Mouse (Mus musculus) CH12.LX (cell line): ENCODE measurements around the gene Tmem52. TPM values are rescaled to one million over a fixed set of nuclear protein-coding genes. Genes with fewer than 3 reads are reported as not detected.

Experiments used
- DNase-seq: peaks from one replicate; pipeline ENCODE4 v3.0.0-alpha.2; 2013; ENCODE audit errors: extremely low read depth
- H3K27ac ChIP-seq: 2 replicates; pipeline ENCODE4 v1.5.1; 2012; ENCODE audit warnings: low read depth, mild to moderate bottlenecking, control low read depth, moderate library complexity; ENCODE audit not compliant: insufficient read depth
- H3K27me3 ChIP-seq: replicated peaks from 2 replicates; pipeline ENCODE3; 2012; ENCODE audit warnings: inconsistent platforms
- H3K36me3 ChIP-seq, 2 experiments: replicated peaks in 1 of 2; 2 replicates each; pipeline versions ENCODE3 to v1.6.1; 2012; ENCODE audit warnings: inconsistent platforms in 1 of 2, low read length in 1 of 2, mild to moderate bottlenecking in 1 of 2, mixed read lengths in 1 of 2, moderate library complexity in 1 of 2; ENCODE audit not compliant: control insufficient read depth in 1 of 2, insufficient read depth in 1 of 2
- H3K4me1 ChIP-seq, 2 experiments: 2 replicates each; pipeline ENCODE4 v1.6.1; 2012; ENCODE audit warnings: inconsistent platforms in 1 of 2, moderate library complexity in 1 of 2; ENCODE audit not compliant: insufficient read depth in 2 of 2, control insufficient read depth in 1 of 2
- H3K4me2 ChIP-seq: 2 replicates; pipeline ENCODE4 v1.6.1; 2012; ENCODE audit warnings: low read depth, mild to moderate bottlenecking, control low read depth; ENCODE audit not compliant: poor library complexity, insufficient read depth, severe bottlenecking
- H3K4me3 ChIP-seq, 3 experiments: fragments of 150-350 bp in 1 of 3; sonication (generic) in 1 of 3; replicated peaks in 1 of 3; 2 replicates each; pipeline versions ENCODE3 to v1.5.1; 2011 to 2012; ENCODE audit warnings: low read depth in 2 of 3, low read length in 2 of 3, mild to moderate bottlenecking in 2 of 3, moderate library complexity in 2 of 3, control low read depth in 1 of 3, improper control_type of control experiment in 1 of 3, inconsistent platforms in 1 of 3, mixed read lengths in 1 of 3; ENCODE audit not compliant: poor library complexity in 1 of 3
- H3K79me2 ChIP-seq: replicated peaks from 2 replicates; pipeline ENCODE4 v1.6.1; 2012; ENCODE audit warnings: mild to moderate bottlenecking, moderate library complexity; ENCODE audit not compliant: control insufficient read depth, poor library complexity, insufficient read depth, severe bottlenecking; ENCODE audit errors: extremely low read depth
- H3K9ac ChIP-seq: 2 replicates; pipeline ENCODE4 v1.6.1; 2012; ENCODE audit warnings: low read depth, mild to moderate bottlenecking, control low read depth, moderate library complexity; ENCODE audit not compliant: insufficient read depth
- H3K9me3 ChIP-seq: replicated peaks from 2 replicates; pipeline ENCODE3; 2012; ENCODE audit warnings: low read length, inconsistent platforms, mixed read lengths
- CTCF ChIP-seq, 2 experiments: IDR thresholded peaks in 1 of 2; conservative IDR thresholded peaks in 1 of 2; 2 replicates each; pipeline ENCODE4 v1.5.1; 2011 to 2012; ENCODE audit warnings: low read depth in 2 of 2, low read length in 2 of 2, improper control_type of control experiment in 1 of 2, inconsistent platforms in 1 of 2, mild to moderate bottlenecking in 1 of 2, moderate library complexity in 1 of 2
- ELF1 ChIP-seq: IDR thresholded peaks from 2 replicates; pipeline ENCODE4 v1.6.1; 2014; ENCODE audit warnings: low read depth, mild to moderate bottlenecking, inconsistent platforms, low read length, improper control_type of control experiment
- EP300 ChIP-seq: IDR thresholded peaks from 2 replicates; pipeline ENCODE4 v1.6.1; 2011; ENCODE audit warnings: low read length, improper control_type of control experiment
- GABPA ChIP-seq: IDR thresholded peaks from 2 replicates; pipeline ENCODE4 v1.6.1; 2012; ENCODE audit warnings: low read depth, low read length, improper control_type of control experiment, inconsistent platforms; ENCODE audit not compliant: insufficient replicate concordance
- HCFC1 ChIP-seq: IDR thresholded peaks from 2 replicates; pipeline ENCODE4 v1.6.1; 2012; ENCODE audit warnings: low read depth, mild to moderate bottlenecking, inconsistent platforms, low read length, improper control_type of control experiment
- IRF4 ChIP-seq: IDR thresholded peaks from 2 replicates; pipeline ENCODE4 v1.6.1; 2014; ENCODE audit warnings: low read depth, mild to moderate bottlenecking, inconsistent platforms, low read length, improper control_type of control experiment
- JUN ChIP-seq: IDR thresholded peaks from 2 replicates; pipeline ENCODE4 v1.6.1; 2011; ENCODE audit warnings: low read depth, mild to moderate bottlenecking, low read length, improper control_type of control experiment, moderate library complexity; ENCODE audit not compliant: insufficient read depth
- MAFK ChIP-seq: IDR thresholded peaks from 2 replicates; pipeline ENCODE4 v1.6.1; 2011; ENCODE audit warnings: low read length, improper control_type of control experiment; ENCODE audit not compliant: insufficient replicate concordance
- MAZ ChIP-seq: IDR thresholded peaks from 2 replicates; pipeline ENCODE4 v1.6.1; 2012; ENCODE audit warnings: low read depth, mild to moderate bottlenecking, inconsistent platforms, low read length, improper control_type of control experiment, moderate library complexity
- MEF2A ChIP-seq: IDR thresholded peaks from 2 replicates; pipeline ENCODE4 v1.6.1; 2014; ENCODE audit warnings: low read depth, mild to moderate bottlenecking, inconsistent platforms, low read length, improper control_type of control experiment, borderline replicate concordance
- MXI1 ChIP-seq: IDR thresholded peaks from 2 replicates; pipeline ENCODE4 v1.6.1; 2011; ENCODE audit warnings: mild to moderate bottlenecking, low read depth, low read length, improper control_type of control experiment
- NELFE ChIP-seq: IDR thresholded peaks from 2 replicates; pipeline ENCODE4 v1.6.1; 2011; ENCODE audit warnings: low read depth, low read length, improper control_type of control experiment
- NRF1 ChIP-seq: IDR thresholded peaks from 2 replicates; pipeline ENCODE4 v1.6.1; 2014; ENCODE audit warnings: low read depth, mild to moderate bottlenecking, inconsistent platforms, low read length, improper control_type of control experiment, moderate library complexity
- PAX5 ChIP-seq: IDR thresholded peaks from 2 replicates; pipeline ENCODE4 v1.6.1; 2012; ENCODE audit warnings: low read length, inconsistent platforms, mixed read lengths
- POLR2A ChIP-seq: IDR thresholded peaks from 2 replicates; pipeline ENCODE4 v1.6.1; 2011; ENCODE audit warnings: low read depth, mild to moderate bottlenecking, improper control_type of control experiment, low read length
- POLR2AphosphoS2 ChIP-seq: IDR thresholded peaks from 2 replicates; pipeline ENCODE4 v1.6.1; 2011; ENCODE audit warnings: low read depth, low read length, improper control_type of control experiment
- RAD21 ChIP-seq: IDR thresholded peaks from 2 replicates; pipeline ENCODE4 v1.6.1; 2011; ENCODE audit warnings: low read depth, mild to moderate bottlenecking, low read length, improper control_type of control experiment, moderate library complexity
- RCOR1 ChIP-seq: conservative IDR thresholded peaks from 2 replicates; pipeline ENCODE4 v1.6.1; 2012; ENCODE audit warnings: low read depth, mild to moderate bottlenecking, inconsistent platforms, low read length, improper control_type of control experiment
- TBP ChIP-seq: conservative IDR thresholded peaks from 2 replicates; pipeline ENCODE4 v1.6.1; 2011; ENCODE audit warnings: low read depth, low read length, improper control_type of control experiment
- TCF12 ChIP-seq: IDR thresholded peaks from 2 replicates; pipeline ENCODE4 v1.6.1; 2014; ENCODE audit warnings: low read depth, mild to moderate bottlenecking, inconsistent platforms, low read length, improper control_type of control experiment
- UBTF ChIP-seq: IDR thresholded peaks from 2 replicates; pipeline ENCODE4 v1.6.1; 2012; ENCODE audit warnings: low read depth, mild to moderate bottlenecking, inconsistent platforms, low read length, improper control_type of control experiment, moderate library complexity
- USF1 ChIP-seq: IDR thresholded peaks from 2 replicates; pipeline ENCODE4 v1.6.1; 2014; ENCODE audit warnings: low read depth, mild to moderate bottlenecking, inconsistent platforms, low read length, improper control_type of control experiment
- ZMIZ1 ChIP-seq: IDR thresholded peaks from 2 replicates; pipeline ENCODE4 v1.6.1; 2012; ENCODE audit warnings: low read depth, mild to moderate bottlenecking, inconsistent platforms, low read length, improper control_type of control experiment
- ZNF384 ChIP-seq: IDR thresholded peaks from 2 replicates; pipeline ENCODE4 v1.6.1; 2012; ENCODE audit warnings: low read depth, low read length, improper control_type of control experiment, inconsistent platforms
- dilution Hi-C: fragments of 300-500 bp; cut with MboI; formaldehyde crosslinking; loops from 2 replicates; pipeline ENCODE4 v1.14.3; 2020; ENCODE audit warnings: low sequenced_read_pairs; ENCODE audit not compliant: extremely low pct_unique_long_range_greater_than_20kb, extremely low pct_ligation_motif_present
- in situ Hi-C: fragments of 300-500 bp; cut with MboI; formaldehyde crosslinking; loops from 3 replicates; pipeline ENCODE4 v1.14.3; 2019; ENCODE audit warnings: low sequenced_read_pairs, low pct_ligation_motif_present, low pct_unique_long_range_greater_than_20kb, mixed read lengths
- polyA plus RNA-seq: library from polyadenylated mRNA; unstranded; fragments of >175 nt; gene quantifications from 2 replicates; pipeline ENCODE4 v1.2.1, GENCODE M21; 2012; ENCODE audit warnings: low read depth; ENCODE audit not compliant: insufficient read length
- total RNA-seq, 2 experiments: library from RNA; depleted of rRNA; stranded (reverse); fragments of 300-350 nt in 1 of 2; fragments of >200 nt in 1 of 2; gene quantifications; 2 replicates each; pipeline ENCODE4 v1.2.3; 2012 to 2014

Tmem52 gene
- total and polyA plus RNA-seq, 3 experiments, result 0.34 to 0.59 TPM; not detected in 1

DNA sequence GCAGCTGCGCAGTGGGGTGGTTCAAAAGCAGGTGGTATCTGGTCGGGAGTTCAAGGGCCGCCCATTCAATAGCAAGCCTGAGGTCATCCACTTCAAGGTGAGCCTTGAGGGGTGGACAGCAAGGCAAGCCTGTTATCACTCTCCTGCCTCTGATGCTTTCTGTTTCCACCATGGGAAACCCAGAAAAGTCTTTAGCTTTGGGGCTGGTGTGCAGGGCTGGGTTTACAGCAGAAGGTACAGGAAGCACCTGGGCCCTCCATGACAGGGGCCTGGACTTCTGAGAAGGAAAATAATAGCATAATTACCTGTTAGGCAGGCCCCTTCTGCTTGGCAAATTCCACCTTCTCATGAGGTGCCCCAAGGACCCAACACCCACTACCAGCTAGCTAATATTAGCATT, 39.7 kb upstream of the Tmem52 start:
- Histone ChIP-seq H3K27ac (peak overlapping the region; percentile 67; the same call in 1 of the 2 replicates), H3K79me2 (no peaks in the 10 kb centered on the region), H3K4me1 (peaks cover 31 to 60% of the 10 kb centered on the region in 2 experiments), H3K4me3 (no peak overlapping the region), H3K4me2 (0 out of 2 replicates have a peak overlapping the region, but pooled peaks have one; percentile 5), H3K9ac (no peak overlapping the region; the same call in 1 of the 2 replicates)
- DNase-seq, result no peak
- in situ Hi-C loops, result loop anchor here (5.0 kb wide), 1 partner anchor 33 kb away; no protein-coding TSS in a partner anchor
- peak; percentile 39 for TF ChIP-seq IRF4
- TF ChIP-seq MXI1, result no peak
- TF ChIP-seq GABPA, result no peak
- TF ChIP-seq TCF12, result peak; percentile 94
- peak; percentile 60 for TF ChIP-seq MEF2A
- peak; percentile 70 for TF ChIP-seq NRF1
- peak; percentile 11; the same call in 1 of the 2 replicates for TF ChIP-seq JUN
- TF ChIP-seq EP300, result peak; percentile 74
- no peak for TF ChIP-seq PAX5
- 0 out of 2 replicates have a peak, but pooled peaks have one; percentile 8 for TF ChIP-seq ELF1
- 0 out of 2 replicates have a peak, but pooled peaks have one; percentile 21 for TF ChIP-seq TBP
- TF ChIP-seq, all 38 proteins: peak for 8
- H3K9me3 ChIP-seq, result peaks cover 5% of the 10 kb centered on the region
- peaks cover 1 to 26% of the 10 kb centered on the region in 2 experiments for H3K36me3 ChIP-seq
- H3K27me3 ChIP-seq, result no peaks in the 10 kb centered on the region
- dilution Hi-C loops, result no loop called here

DNA sequence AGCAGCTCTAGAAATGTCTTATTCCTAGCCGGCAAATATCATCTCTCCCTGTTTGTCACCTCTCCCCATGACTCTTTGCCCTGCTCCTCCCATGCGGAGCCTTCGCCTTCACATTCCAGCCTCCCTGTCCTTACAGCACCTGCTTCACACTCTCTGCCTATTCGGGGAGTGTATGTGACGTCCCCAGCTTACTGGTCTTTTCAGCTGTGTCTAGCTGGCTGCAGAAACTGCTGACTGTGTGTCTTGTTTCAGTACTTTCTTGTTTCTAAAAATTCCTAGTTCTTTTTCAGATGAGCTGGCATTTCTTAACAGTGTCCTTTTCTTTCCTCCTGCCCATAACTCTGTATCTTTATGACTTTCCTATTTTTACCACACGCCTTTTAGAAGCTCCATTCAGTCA, 36.6 kb upstream of the Tmem52 start:
- H3K27me3 ChIP-seq, result no peaks in the 10 kb centered on the region
- H3K4me2 ChIP-seq, result no peak overlapping the region
- no peaks in the 10 kb centered on the region for H3K79me2 ChIP-seq
- dilution Hi-C loops, result no loop called here
- peaks cover 5% of the 10 kb centered on the region for H3K9me3 ChIP-seq
- no peak overlapping the region for H3K27ac ChIP-seq
- in situ Hi-C loops, result no loop called here
- no peak for DNase-seq
- no peak overlapping the region for H3K9ac ChIP-seq
- no peak overlapping the region for H3K4me3 ChIP-seq
- H3K36me3 ChIP-seq, result peaks cover 0 to 36% of the 10 kb centered on the region in 2 experiments
- peaks cover 14 to 29% of the 10 kb centered on the region in 2 experiments; a peak in 3 of 4 replicates for H3K4me1 ChIP-seq
- TF ChIP-seq MAFK (0 out of 2 replicates have a peak, but pooled peaks have one; percentile 9), ZNF384 (no peak)

GRCm38 (mm10) chr4:155433993-155434392, 34.9 kb upstream of the Tmem52 start:
- no peaks in the 10 kb centered on the region for H3K27me3 ChIP-seq

More at GRCm38 (mm10) chr4:155433993-155434392, 34.9 kb upstream of the Tmem52 start:
- no peak overlapping the region for H3K9ac ChIP-seq
- peaks cover 9 to 13% of the 10 kb centered on the region in 2 experiments; a peak in 3 of 4 replicates for H3K4me1 ChIP-seq
- no peak overlapping the region for H3K27ac ChIP-seq
- H3K4me2 ChIP-seq, result no peak overlapping the region
- dilution Hi-C loops, result no loop called here
- peaks cover 0 to 38% of the 10 kb centered on the region in 2 experiments for H3K36me3 ChIP-seq
- no peaks in the 10 kb centered on the region for H3K79me2 ChIP-seq
- DNase-seq, result no peak
- H3K4me3 ChIP-seq, result no peak overlapping the region
- in situ Hi-C loops, result no loop called here
- peaks cover 5% of the 10 kb centered on the region for H3K9me3 ChIP-seq
- TF ChIP-seq MXI1, result no peak
- no peak for TF ChIP-seq ZMIZ1
- no peak for TF ChIP-seq TCF12
- TF ChIP-seq RAD21, result no peak
- no peak for TF ChIP-seq MAZ
- TF ChIP-seq RCOR1, result no peak
- TF ChIP-seq ZNF384, result no peak
- TF ChIP-seq CTCF (conservative IDR thresholded peaks at IDR 0.05 in 1 of 2, IDR thresholded peaks at IDR 0.05 in 1 of 2; ENCODE audit: low read depth in 2 of 2, low read length in 2 of 2), result no peak
- TF ChIP-seq MAFK, result no peak
- no peak for TF ChIP-seq IRF4
- no peak for TF ChIP-seq POLR2AphosphoS2
- no peak for TF ChIP-seq HCFC1
- no peak for TF ChIP-seq JUN
- no peak for TF ChIP-seq POLR2A
- no peak for TF ChIP-seq PAX5
- no peak for TF ChIP-seq USF1
- no peak for TF ChIP-seq MEF2A
- TF ChIP-seq NELFE, result no peak
- TF ChIP-seq UBTF, result no peak
